Mouse (Mus musculus) heart, postnatal 0 days (tissue): ENCODE results near the gene Pcbp3.

Experiments
- CTCF ChIP-seq: IDR thresholded peaks from 2 replicates; pipeline ENCODE4 v1.5.1; 2016; ENCODE audit warnings: antibody characterized with exemption, control low read depth, low read depth
- EP300 ChIP-seq: IDR thresholded peaks from 2 replicates; pipeline ENCODE4 v1.6.1; 2016; ENCODE audit warnings: antibody characterized with exemption, low read depth

GRCm38 (mm10) chr10:76771086-76771485, 190.6 kb downstream of the Pcbp3 start:
- TF ChIP-seq CTCF: no peak
- TF ChIP-seq EP300: no peak
